Mouse (Mus musculus) kidney, adult 8-10 months (tissue): ENCODE data around the gene Cant1.
A peak's percentile ranks its signal among the peaks of the same experiment; 100 is the strongest.

Experiments used
- DNase-seq, 2 experiments: peaks; one replicate each; pipeline ENCODE4 v3.0.0; 2022

Gene Cant1

GRCm38 (mm10) chr11:118418834-118419504 is at the start of gene Cant1:
TSS of gene Cant1 (minus strand) at chr11:118419086.
- DNase-seq = peak; percentile 98 to 99

GRCm38 (mm10) chr11:118467441-118468035 is 48.7 kb upstream of the Cant1 start:
- no peak for DNase-seq

- DNase-seq = no peak
Observed at GRCm38 (mm10) chr11:118460280-118460679, 41.4 kb upstream of the Cant1 start.

- no peak for DNase-seq
Observed at GRCm38 (mm10) chr11:118459536-118459935, 40.6 kb upstream of the Cant1 start.

- peak; percentile 65 to 68 for DNase-seq
Observed at GRCm38 (mm10) chr11:118459051-118459450, 40.2 kb upstream of the Cant1 start.

GRCm38 (mm10) chr11:118456937-118457336 is 38.1 kb upstream of the Cant1 start:
- no peak for DNase-seq

- no peak for DNase-seq
Observed at GRCm38 (mm10) chr11:118455788-118456187, 36.9 kb upstream of the Cant1 start.

GRCm38 (mm10) chr11:118453886-118454671 is 35.2 kb upstream of the Cant1 start:
- no peak for DNase-seq

GRCm38 (mm10) chr11:118452955-118453354 is 34.1 kb upstream of the Cant1 start:
- no peak for DNase-seq

- no peak for DNase-seq
Observed at GRCm38 (mm10) chr11:118451211-118451610, 32.3 kb upstream of the Cant1 start.

- DNase-seq = no peak
Observed at GRCm38 (mm10) chr11:118448385-118448784, 29.5 kb upstream of the Cant1 start.

- DNase-seq = no peak
Observed at GRCm38 (mm10) chr11:118447346-118447745, 28.5 kb upstream of the Cant1 start.

- peak in 1 of 2 experiments; percentile 55 for DNase-seq
Observed at GRCm38 (mm10) chr11:118445843-118446242, 27.0 kb upstream of the Cant1 start.

GRCm38 (mm10) chr11:118443201-118443970 is 24.5 kb upstream of the Cant1 start:
- peak; percentile 46 to 71 for DNase-seq

GRCm38 (mm10) chr11:118442691-118443090 is 23.8 kb upstream of the Cant1 start:
- no peak for DNase-seq

- no peak for DNase-seq
Observed at GRCm38 (mm10) chr11:118438665-118439414, 20.0 kb upstream of the Cant1 start.

GRCm38 (mm10) chr11:118436471-118436935 is 17.6 kb upstream of the Cant1 start:
- DNase-seq = peak; percentile 70 to 77

GRCm38 (mm10) chr11:118434093-118434492 is 15.2 kb upstream of the Cant1 start:
- DNase-seq = no peak

- no peak for DNase-seq
Observed at GRCm38 (mm10) chr11:118433398-118433868, 14.5 kb upstream of the Cant1 start.

- DNase-seq = no peak
Observed at GRCm38 (mm10) chr11:118431100-118431948, 12.4 kb upstream of the Cant1 start.

GRCm38 (mm10) chr11:118430291-118430885 is 11.5 kb upstream of the Cant1 start:
- DNase-seq = no peak
